Mouse (Mus musculus) hindbrain, embryonic 14.5 days (tissue): ENCODE data around the gene Fam102a. TPM values are rescaled to one million over a fixed set of nuclear protein-coding genes. Genes with fewer than 3 reads are reported as not detected.

Experiments used
- ATAC-seq: fragments of 200-750 bp; cut with Nextera tagmentation; 2 replicates; pipeline ENCODE4 v1.8.0; 2017; ENCODE audit warnings: moderate number of reproducible peaks, mild to moderate bottlenecking, moderate TSS enrichment, moderate library complexity; ENCODE audit not compliant: low FRiP score
- DNase-seq: peaks from one replicate; pipeline ENCODE4 v3.0.0-alpha.2; 2015; ENCODE audit warnings: low spot score
- H3K27ac ChIP-seq: fragments of 300-500 bp; sonication (generic); 2 replicates; pipeline ENCODE4 v1.5.1; 2014; ENCODE audit warnings: mild to moderate bottlenecking, moderate library complexity
- H3K27me3 ChIP-seq: fragments of 300-500 bp; sonication (generic); 2 replicates; pipeline ENCODE4 v1.6.1; 2014; ENCODE audit warnings: mild to moderate bottlenecking, low read length, mixed read lengths; ENCODE audit not compliant: control insufficient read depth, insufficient read depth
- H3K36me3 ChIP-seq: fragments of 300-500 bp; sonication (generic); replicated peaks from 2 replicates; pipeline ENCODE4 v1.6.1; 2014; ENCODE audit not compliant: control insufficient read depth, insufficient read depth
- H3K4me1 ChIP-seq: fragments of 300-500 bp; sonication (generic); replicated peaks from 2 replicates; pipeline ENCODE4 v1.6.1; 2014; ENCODE audit warnings: antibody characterized with exemption, low read length, mixed read lengths; ENCODE audit not compliant: control insufficient read depth, insufficient read depth
- H3K4me2 ChIP-seq: fragments of 300-500 bp; sonication (generic); replicated peaks from 2 replicates; pipeline ENCODE4 v1.6.1; 2014; ENCODE audit warnings: mild to moderate bottlenecking, moderate library complexity
- H3K4me3 ChIP-seq: fragments of 300-500 bp; sonication (generic); replicated peaks from 2 replicates; pipeline ENCODE4 v1.5.1; 2014; ENCODE audit warnings: mild to moderate bottlenecking, low read length
- H3K9ac ChIP-seq: fragments of 300-500 bp; sonication (generic); 2 replicates; pipeline ENCODE4 v1.6.1; 2014
- H3K9me3 ChIP-seq: fragments of 300-500 bp; sonication (generic); 2 replicates; pipeline ENCODE4 v1.6.1; 2016; ENCODE audit warnings: low read length; ENCODE audit not compliant: control insufficient read depth
- WGBS: fragments of 180-500 bp; shearing (Covaris S2); extraction: QIAGEN DNeasy Blood & Tissue Kit; methylation state at CpG from one replicate; pipeline ENCODE4 v1.1.7; 2014; 5-methylcytosine and 5-hydroxymethylcytosine counted together
- polyA plus RNA-seq: library from polyadenylated mRNA; unstranded; fragments of >200 nt; fragmentation: Nextera tagmentation; extraction: Ambion mirVana; gene quantifications from 2 replicates; pipeline ENCODE4 v1.2.1, GENCODE M21; 2014

Gene Fam102a
- polyA plus RNA-seq, 1 experiment from 2014 or later: 7.8 TPM

DNA sequence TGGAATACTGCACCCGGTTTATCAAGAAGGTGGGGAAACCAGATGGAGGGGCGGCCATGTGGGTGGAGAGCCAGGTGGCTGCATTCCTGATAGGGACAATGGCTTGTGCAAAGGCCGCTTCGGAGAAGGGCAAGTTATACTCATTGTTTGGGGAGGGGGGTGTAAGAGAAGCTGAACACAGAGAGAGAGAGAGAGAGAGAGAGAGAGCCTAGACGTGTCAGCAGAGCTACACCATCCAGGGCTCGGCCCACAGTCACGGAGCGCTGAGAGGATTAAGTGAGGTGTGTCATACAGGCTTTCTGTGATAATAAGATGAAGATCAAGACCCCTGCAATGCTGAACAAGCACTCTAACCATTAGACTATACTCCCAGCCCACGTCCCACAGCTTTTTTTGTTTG lies 27.2 kb upstream of the Fam102a start:
- no peak overlapping the region for H3K4me2 ChIP-seq
- no peak for ATAC-seq
- no peak for DNase-seq
- H3K4me1 ChIP-seq: no peaks in the 10 kb centered on the region
- no peak overlapping the region for H3K9ac ChIP-seq
- no peaks in the 10 kb centered on the region for H3K9me3 ChIP-seq
- no peaks in the 10 kb centered on the region for H3K27me3 ChIP-seq
- WGBS: 72% methylated on average over 9 of the region's 9 CpGs
- no peak overlapping the region for H3K27ac ChIP-seq
- no peak overlapping the region for H3K4me3 ChIP-seq
- H3K36me3 ChIP-seq: no peaks in the 10 kb centered on the region

GRCm38 (mm10) chr2:32509287-32509686 lies 25.8 kb upstream of the Fam102a start:
- 0 out of 2 replicates have a peak overlapping the region, but pooled peaks have one; percentile 39 for H3K27ac ChIP-seq
- H3K4me1 ChIP-seq: no peaks in the 10 kb centered on the region
- no peak for DNase-seq
- WGBS: 46% methylated on average over 4 of the region's 4 CpGs
- H3K9ac ChIP-seq: no peak overlapping the region
- no peak overlapping the region for H3K4me3 ChIP-seq
- no peak for ATAC-seq
- H3K27me3 ChIP-seq: no peaks in the 10 kb centered on the region
- no peaks in the 10 kb centered on the region for H3K36me3 ChIP-seq
- H3K4me2 ChIP-seq: no peak overlapping the region
- H3K9me3 ChIP-seq: no peaks in the 10 kb centered on the region

DNA sequence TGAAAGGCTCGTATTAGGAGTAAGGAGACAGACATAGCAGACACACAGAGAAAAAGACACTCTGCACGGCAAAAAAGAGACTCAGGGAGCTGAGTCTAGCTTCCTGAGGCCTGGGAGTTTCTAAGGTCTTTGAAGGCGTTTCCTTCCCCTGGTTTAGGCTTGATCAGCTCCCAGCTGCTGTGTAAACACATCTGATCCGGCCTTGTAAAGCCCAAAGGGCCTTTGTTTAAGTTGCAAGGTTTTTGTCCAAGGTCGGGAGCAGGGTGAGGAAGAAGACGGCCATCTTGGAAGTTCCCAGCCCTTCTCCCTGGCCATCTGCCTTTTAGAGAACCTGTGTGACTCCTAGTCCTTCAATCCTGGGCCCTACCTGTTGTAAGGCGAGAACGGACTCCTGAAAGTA lies 25.2 kb upstream of the Fam102a start:
- H3K27ac ChIP-seq: 0 out of 2 replicates have a peak overlapping the region, but pooled peaks have one; percentile 39

GRCm38 (mm10) chr2:32512592-32512991 lies 22.5 kb upstream of the Fam102a start:
- Histone ChIP-seq H3K4me3 (no peak overlapping the region), H3K4me2 (no peak overlapping the region), H3K36me3 (no peaks in the 10 kb centered on the region), H3K27me3 (no peaks in the 10 kb centered on the region), H3K9me3 (no peaks in the 10 kb centered on the region), H3K9ac (no peak overlapping the region), H3K4me1 (no peaks in the 10 kb centered on the region), H3K27ac (no peak overlapping the region)
- DNase-seq: no peak
- WGBS: 79% methylated on average over 7 of the region's 7 CpGs
- ATAC-seq: no peak

More for the DNA sequence above, 25.2 kb upstream of the Fam102a start:
- Histone ChIP-seq H3K9me3 (no peaks in the 10 kb centered on the region), H3K9ac (no peak overlapping the region), H3K36me3 (no peaks in the 10 kb centered on the region), H3K4me2 (no peak overlapping the region), H3K4me3 (no peak overlapping the region), H3K27me3 (no peaks in the 10 kb centered on the region), H3K4me1 (no peaks in the 10 kb centered on the region)
- no peak for ATAC-seq
- no peak for DNase-seq
- WGBS: 52% methylated on average over 8 of the region's 8 CpGs

DNA sequence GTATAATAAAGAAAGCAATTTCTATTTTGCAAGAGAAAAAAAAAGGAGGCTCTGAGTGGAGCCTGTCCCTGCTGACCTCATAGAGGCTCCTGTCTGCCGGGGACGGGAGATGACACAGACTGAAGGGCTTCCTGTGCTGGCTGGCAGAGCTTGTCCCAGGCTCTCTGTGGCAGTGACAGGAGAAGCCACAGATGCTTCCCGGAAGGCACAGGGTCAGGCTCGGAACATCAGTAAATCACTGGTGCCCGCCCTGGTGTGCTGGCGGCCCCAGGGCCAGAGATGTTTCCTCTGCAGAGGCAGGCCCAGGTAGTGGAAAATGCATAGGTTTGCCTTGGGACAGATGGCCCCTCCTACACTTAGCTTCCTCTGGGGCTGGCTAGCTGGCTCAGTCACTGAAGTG lies 20.8 kb upstream of the Fam102a start:
- no peak for DNase-seq
- H3K9ac ChIP-seq: no peak overlapping the region
- no peak overlapping the region for H3K4me3 ChIP-seq
- H3K4me2 ChIP-seq: no peak overlapping the region
- no peaks in the 10 kb centered on the region for H3K27me3 ChIP-seq
- H3K36me3 ChIP-seq: no peaks in the 10 kb centered on the region
- H3K9me3 ChIP-seq: no peaks in the 10 kb centered on the region
- H3K4me1 ChIP-seq: no peaks in the 10 kb centered on the region
- WGBS: 52% methylated on average over 6 of the region's 6 CpGs
- no peak for ATAC-seq
- H3K27ac ChIP-seq: no peak overlapping the region

DNA sequence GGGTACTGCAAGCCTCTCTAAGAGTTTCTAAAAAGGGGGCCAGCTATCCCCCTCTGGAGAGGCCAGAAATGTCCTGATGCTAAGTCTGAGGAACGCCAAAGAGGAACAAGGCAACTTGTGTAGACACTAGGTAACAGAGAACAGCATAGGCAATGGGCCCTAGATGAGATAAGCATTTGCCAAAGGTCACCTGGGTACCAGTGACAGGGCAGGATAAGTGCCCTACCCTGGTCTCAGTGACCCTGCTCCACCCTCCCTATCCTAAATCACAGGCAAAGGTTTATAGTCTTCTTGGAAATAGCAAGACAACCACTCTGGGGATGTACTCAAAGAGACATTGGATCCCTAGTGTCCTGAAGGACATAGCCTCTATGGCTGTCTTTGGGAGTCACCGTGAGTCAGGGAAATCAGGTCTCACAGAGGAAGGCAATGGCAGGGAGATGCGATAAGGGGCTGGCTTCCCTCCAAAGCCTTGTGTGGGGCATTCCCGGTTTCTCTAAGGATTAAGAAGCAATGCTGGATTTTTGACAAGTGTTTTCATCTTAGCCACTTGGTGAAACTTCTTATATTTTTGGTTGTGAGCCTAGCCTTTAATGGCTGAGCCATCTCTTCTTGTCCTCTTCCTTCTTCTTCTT lies 17.8 kb upstream of the Fam102a start:
- H3K4me1 ChIP-seq: no peaks in the 10 kb centered on the region
- no peak for DNase-seq
- no peaks in the 10 kb centered on the region for H3K36me3 ChIP-seq
- no peak overlapping the region for H3K4me3 ChIP-seq
- H3K9ac ChIP-seq: no peak overlapping the region
- H3K4me2 ChIP-seq: no peak overlapping the region
- WGBS: 85% methylated on average over 4 of the region's 4 CpGs
- H3K27me3 ChIP-seq: no peaks in the 10 kb centered on the region
- H3K27ac ChIP-seq: no peak overlapping the region
- H3K9me3 ChIP-seq: no peaks in the 10 kb centered on the region
- no peak for ATAC-seq

- Histone ChIP-seq H3K27me3 (no peaks in the 10 kb centered on the region), H3K4me2 (no peak overlapping the region), H3K4me1 (no peaks in the 10 kb centered on the region), H3K36me3 (no peaks in the 10 kb centered on the region), H3K27ac (no peak overlapping the region), H3K9ac (no peak overlapping the region), H3K4me3 (no peak overlapping the region), H3K9me3 (no peaks in the 10 kb centered on the region)
- ATAC-seq (no peak), DNase-seq (no peak)
- 84% methylated on average over 8 of the region's 8 CpGs for WGBS
Observed at GRCm38 (mm10) chr2:32520034-32520990, 14.8 kb upstream of the Fam102a start.

- no peaks in the 10 kb centered on the region for H3K4me1 ChIP-seq
- H3K4me2 ChIP-seq: no peak overlapping the region
- no peak overlapping the region for H3K4me3 ChIP-seq
- no peak overlapping the region for H3K27ac ChIP-seq
- no peaks in the 10 kb centered on the region for H3K27me3 ChIP-seq
- 90% methylated on average over 13 of the region's 13 CpGs for WGBS
- ATAC-seq: no peak
- H3K9ac ChIP-seq: no peak overlapping the region
- no peaks in the 10 kb centered on the region for H3K9me3 ChIP-seq
- no peaks in the 10 kb centered on the region for H3K36me3 ChIP-seq
- DNase-seq: no peak
Observed at GRCm38 (mm10) chr2:32524536-32525031, 10.5 kb upstream of the Fam102a start.

DNA sequence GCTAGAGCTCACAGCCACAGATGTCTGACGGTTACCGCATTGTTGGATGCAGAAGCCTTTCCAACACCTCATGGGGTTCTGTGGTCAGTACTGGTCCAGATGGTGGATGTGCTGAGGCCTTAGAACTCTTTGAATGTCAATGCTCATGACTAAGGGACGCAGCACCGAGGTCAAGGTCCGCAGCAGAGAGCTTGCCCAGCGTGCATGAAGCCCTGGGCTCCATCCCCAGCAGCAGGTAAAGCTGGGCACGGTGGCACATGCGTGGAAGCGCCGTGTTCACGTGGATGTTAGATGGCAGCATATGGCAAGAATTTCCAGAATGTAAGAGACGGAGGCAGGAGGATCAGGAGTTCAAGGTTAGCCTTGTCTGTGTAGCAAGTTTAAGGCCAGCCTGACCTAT lies 9.3 kb upstream of the Fam102a start:
- H3K4me3 ChIP-seq: no peak overlapping the region
- no peak overlapping the region for H3K9ac ChIP-seq
- DNase-seq (no peak), ATAC-seq (no peak)
- no peak overlapping the region for H3K4me2 ChIP-seq
- no peak overlapping the region for H3K27ac ChIP-seq
- H3K36me3 ChIP-seq: no peaks in the 10 kb centered on the region
- H3K27me3 ChIP-seq: no peaks in the 10 kb centered on the region
- no peaks in the 10 kb centered on the region for H3K4me1 ChIP-seq
- H3K9me3 ChIP-seq: no peaks in the 10 kb centered on the region
- 87% methylated on average over 12 of the region's 12 CpGs for WGBS
